Mouse (Mus musculus) c-Kit-negative CD71-positive TER-119-positive erythroid progenitor cells, embryonic 14.5 days (primary cell): ENCODE measurements around the gene Defb47.

ENCODE experiments used
- DNase-seq: peaks from one replicate; pipeline ENCODE4 v3.0.0-alpha.2; 2013; ENCODE audit warnings: low read depth, low spot score

Gene Defb47

GRCm38 (mm10) chr14:62997777-62998176 is at the start of gene Defb47:
Defb47 (plus strand) TSS chr14:62998077.
- no peak for DNase-seq

GRCm38 (mm10) chr14:62956091-62956490 is 41.8 kb upstream of the Defb47 start:
- no peak for DNase-seq

GRCm38 (mm10) chr14:62963632-62964031 is 34.2 kb upstream of the Defb47 start:
- no peak for DNase-seq

- DNase-seq: no peak
These were observed 32.5 kb upstream of the Defb47 start for GRCm38 (mm10) chr14:62965342-62965741.

- DNase-seq: no peak
These were observed 31.9 kb upstream of the Defb47 start for GRCm38 (mm10) chr14:62965811-62966520.

- peak; percentile 9 for DNase-seq
These were observed 22.8 kb upstream of the Defb47 start for GRCm38 (mm10) chr14:62975046-62975445.

GRCm38 (mm10) chr14:62979815-62980214 is 18.1 kb upstream of the Defb47 start:
- no peak for DNase-seq

GRCm38 (mm10) chr14:62984410-62984809 is 13.5 kb upstream of the Defb47 start, which contains the start of gene Defb48:
Defb48 (minus strand) TSS chr14:62984510.
- no peak for DNase-seq

- DNase-seq: no peak
These were observed 6.6 kb upstream of the Defb47 start for GRCm38 (mm10) chr14:62991271-62991670.

- DNase-seq: no peak
These were observed 5.9 kb upstream of the Defb47 start for GRCm38 (mm10) chr14:62991849-62992510.

GRCm38 (mm10) chr14:62998977-62999376 is 1.1 kb downstream of the Defb47 start:
- DNase-seq: no peak

- no peak for DNase-seq
These were observed 4.7 kb downstream of the Defb47 start for GRCm38 (mm10) chr14:63002588-63002987.

- DNase-seq: no peak
These were observed 13.6 kb downstream of the Defb47 start, which contains the start of gene Defb43 for GRCm38 (mm10) chr14:63011471-63011870. Defb43 (plus strand) TSS chr14:63011771.

GRCm38 (mm10) chr14:63013082-63013481 is 15.2 kb downstream of the Defb47 start:
- no peak for DNase-seq

- no peak for DNase-seq
These were observed 16.8 kb downstream of the Defb47 start for GRCm38 (mm10) chr14:63014667-63015066.

GRCm38 (mm10) chr14:63020524-63021156 is 22.8 kb downstream of the Defb47 start:
- no peak for DNase-seq

- no peak for DNase-seq
These were observed 48.8 kb downstream of the Defb47 start, which contains the start of gene Defb42 for GRCm38 (mm10) chr14:63046691-63047090. Defb42 (plus strand) TSS chr14:63046991.

- no peak for DNase-seq
These were observed 52.1 kb downstream of the Defb47 start, which contains the start of gene Defb30 for GRCm38 (mm10) chr14:63049910-63050370. Defb30 (minus strand) TSS chr14:63049960.
